Mouse (Mus musculus) left cerebral cortex, adult 11 months (tissue): ENCODE measurements around the gene Zfp59.
"Not testable (repeated sequence)": the region's sequence is repeated elsewhere in the genome, so short reads cannot be mapped to it uniquely, and the experiment has no call there.

Experiments
- DNase-seq: peaks from one replicate; pipeline ENCODE4 v3.0.0; 2022; ENCODE audit warnings: low spot score

Gene Zfp59

DNA sequence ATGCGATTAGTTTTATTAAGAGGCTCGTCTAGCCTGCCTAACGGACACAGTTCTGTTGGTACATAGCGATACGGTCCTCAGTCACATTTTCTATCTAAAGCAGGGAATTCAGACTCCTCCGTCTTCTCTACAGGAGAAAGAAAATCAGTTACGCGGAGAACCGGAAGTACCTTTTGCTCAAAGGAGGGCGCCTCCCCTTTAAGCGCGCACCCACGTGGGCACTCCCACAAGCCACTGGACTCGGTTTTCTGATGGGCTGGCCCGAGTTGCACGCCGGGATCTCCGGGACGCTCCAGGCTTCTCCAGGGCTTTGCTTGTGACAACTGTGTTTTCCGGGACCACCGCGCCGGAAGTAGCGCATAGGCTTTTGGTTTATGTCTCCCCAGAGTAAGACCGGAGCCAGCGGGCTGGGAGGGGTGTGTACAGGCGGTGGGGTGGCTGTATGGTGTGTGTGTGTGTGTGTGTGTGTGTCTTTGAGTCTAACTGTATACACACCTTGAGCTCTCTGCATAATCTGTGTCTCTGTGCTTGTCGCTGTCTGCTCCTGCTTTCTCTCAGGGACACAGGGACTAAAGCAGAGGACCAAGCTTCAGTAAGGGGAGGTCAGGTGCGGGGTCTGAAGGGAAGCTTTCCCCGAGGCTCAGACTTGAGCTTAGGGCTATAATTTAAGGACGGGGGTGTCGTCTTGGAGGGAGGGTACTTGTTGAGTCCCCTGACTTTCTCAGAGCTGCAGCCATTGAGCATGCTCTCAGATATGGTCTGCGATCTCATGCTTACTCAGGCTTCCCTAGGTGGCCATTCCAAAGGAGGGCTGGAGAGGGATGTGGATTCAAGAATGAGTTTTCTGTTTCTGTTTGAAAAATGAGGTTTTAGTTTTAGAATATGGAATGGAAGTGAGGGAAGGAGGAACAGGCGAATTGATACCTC is at the start of gene Zfp59:
Gene Zfp59 (plus strand): TSS at position 285 of the 927 bp plus-strand sequence.
- peak; percentile 84 for DNase-seq

GRCm38 (mm10) chr7:27789306-27789705 is 49.1 kb upstream of the Zfp59 start:
- no peak for DNase-seq

GRCm38 (mm10) chr7:27793865-27794264 is 44.5 kb upstream of the Zfp59 start:
- DNase-seq = not testable (repeated sequence)

- no peak for DNase-seq
These were observed 43.8 kb upstream of the Zfp59 start for GRCm38 (mm10) chr7:27794566-27794965.

- no peak for DNase-seq
These were observed 40.2 kb upstream of the Zfp59 start for GRCm38 (mm10) chr7:27797906-27798811.

DNA sequence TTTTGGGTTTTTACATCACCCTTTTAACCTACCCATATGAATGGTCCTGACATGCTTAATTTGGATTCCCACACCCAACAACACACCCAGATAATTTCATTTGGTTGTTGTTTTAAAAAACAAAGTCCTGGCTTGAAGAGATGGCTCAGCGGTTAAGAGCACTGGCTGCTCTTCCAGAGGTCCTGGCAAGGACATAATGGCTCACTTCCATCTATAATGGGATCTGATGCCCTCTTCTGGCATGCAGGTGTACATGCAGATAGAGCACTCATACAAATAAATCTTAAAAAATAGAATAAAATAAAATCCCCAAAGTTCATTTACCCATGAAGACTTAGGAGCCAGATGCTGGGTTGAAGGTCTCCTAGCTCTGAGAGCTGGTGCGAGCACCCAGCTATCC is 37.3 kb upstream of the Zfp59 start:
- DNase-seq = no peak

- no peak for DNase-seq
These were observed 35.4 kb upstream of the Zfp59 start for GRCm38 (mm10) chr7:27802986-27803385.

DNA sequence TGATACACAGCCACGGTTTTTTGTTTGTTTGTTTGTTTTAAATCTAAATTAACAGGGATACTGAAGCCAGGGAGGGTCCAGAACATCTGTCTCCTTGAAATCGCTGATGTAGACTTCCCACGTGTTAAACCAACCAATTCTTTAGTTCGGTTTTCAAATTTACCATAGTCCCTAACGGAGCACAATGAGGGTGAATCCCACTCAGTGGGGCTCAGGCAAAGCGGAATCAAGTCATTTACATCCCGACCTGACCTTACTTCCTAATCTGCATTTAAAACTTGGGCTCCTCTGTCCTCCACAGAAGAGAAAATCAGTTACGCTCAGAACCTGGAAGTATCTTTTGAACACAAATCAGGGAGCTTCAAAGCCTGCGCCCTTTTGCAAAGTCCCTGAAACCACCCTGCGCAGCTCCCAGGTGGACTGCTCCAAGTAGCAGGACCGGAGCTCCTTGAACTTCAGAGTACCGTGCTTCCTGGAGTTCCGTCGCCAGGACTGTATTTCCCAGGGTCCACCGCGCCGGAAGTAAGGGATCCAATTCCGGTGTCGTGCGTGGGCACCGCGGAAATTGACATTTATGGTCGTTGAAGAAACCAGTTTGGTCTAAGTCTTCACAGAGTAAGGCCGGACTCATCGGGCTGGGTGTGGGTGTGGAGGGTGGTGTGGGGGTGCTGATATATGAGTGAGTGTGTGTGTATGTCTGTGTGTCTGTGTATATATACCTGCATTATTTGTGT is 33.9 kb upstream of the Zfp59 start:
- DNase-seq = peak; percentile 65

- DNase-seq = not testable (repeated sequence)
These were observed 31.5 kb upstream of the Zfp59 start, which contains the start of gene Zfp626 for GRCm38 (mm10) chr7:27806896-27807295. Zfp626 (plus strand) TSS chr7:27807196.

- not testable (repeated sequence) for DNase-seq
These were observed 31.1 kb upstream of the Zfp59 start for GRCm38 (mm10) chr7:27807305-27807704.

DNA sequence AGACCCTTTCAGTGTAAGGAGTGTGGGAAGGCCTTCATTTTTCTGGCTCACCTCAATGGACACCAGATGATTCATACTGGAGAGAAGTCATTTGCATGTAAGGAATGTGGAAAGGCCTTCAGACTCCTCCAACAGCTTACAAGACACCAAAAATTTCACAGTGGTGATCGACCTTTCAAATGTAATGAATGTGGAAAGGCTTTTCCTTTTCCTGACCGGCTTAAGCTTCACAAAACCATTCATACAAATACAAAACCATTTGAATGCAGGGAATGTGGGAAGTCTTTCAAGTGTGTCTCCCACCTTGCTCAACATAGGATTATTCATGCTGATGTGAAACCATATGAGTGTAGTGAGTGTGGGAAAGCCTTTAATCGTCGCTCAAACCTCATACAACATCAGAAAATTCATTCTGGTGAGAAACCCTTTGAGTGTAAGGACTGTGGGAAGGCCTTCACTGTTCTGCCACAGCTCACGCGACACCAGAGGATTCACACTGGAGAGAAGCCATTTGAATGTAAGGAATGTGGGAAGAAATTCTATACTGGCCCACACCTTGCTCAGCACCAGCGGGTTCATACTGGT is 19.8 kb upstream of the Zfp59 start:
- DNase-seq = no peak

GRCm38 (mm10) chr7:27822611-27823010 is 15.8 kb upstream of the Zfp59 start:
- DNase-seq = no peak

GRCm38 (mm10) chr7:27834131-27834530 is 4.3 kb upstream of the Zfp59 start:
- DNase-seq = no peak

DNA sequence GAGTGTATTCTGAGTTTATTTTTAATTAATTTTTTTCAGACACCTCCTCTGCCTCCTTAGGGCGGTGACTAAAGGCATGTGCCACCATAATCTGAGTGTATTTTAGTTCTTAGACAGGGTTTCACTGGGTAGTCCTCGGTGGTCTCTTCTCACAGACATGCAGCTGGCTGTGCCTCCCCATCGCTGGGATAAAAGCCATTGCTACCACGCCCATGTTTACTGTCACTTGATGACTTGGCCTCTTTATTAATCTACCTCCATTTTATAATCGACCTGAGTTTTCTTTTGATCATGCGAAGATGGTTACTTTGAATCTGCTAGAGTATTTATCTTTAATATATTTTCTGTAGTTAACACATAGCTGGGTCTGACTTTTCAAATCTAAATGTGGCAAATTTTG is 511 bp upstream of the Zfp59 start:
- no peak for DNase-seq

DNA sequence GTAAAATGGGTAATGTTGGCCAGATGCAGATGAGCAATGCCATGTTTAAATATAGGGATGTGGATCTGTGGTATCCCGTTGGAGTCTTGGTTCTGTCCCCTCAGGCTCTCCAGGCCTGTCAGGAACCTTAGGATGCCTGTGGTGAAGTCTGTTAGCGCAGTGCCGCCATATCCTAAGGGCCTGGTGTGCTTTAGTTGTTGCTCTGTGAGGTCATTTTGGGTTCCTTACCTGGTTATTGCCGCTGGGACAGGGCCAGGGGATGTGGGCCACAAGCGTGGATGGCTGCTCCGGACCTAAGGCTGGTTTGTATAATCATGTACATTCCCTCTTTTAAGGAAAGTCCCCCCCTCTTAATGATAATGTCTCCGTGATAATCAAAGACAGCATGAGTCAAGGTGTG is 1.2 kb downstream of the Zfp59 start:
- DNase-seq = no peak

- DNase-seq = no peak
These were observed 1.7 kb downstream of the Zfp59 start for GRCm38 (mm10) chr7:27840104-27840503.

GRCm38 (mm10) chr7:27857227-27857626 is 18.8 kb downstream of the Zfp59 start, which contains the start of gene Zfp607a:
Zfp607a (plus strand) TSS chr7:27857527.
- DNase-seq = no peak

DNA sequence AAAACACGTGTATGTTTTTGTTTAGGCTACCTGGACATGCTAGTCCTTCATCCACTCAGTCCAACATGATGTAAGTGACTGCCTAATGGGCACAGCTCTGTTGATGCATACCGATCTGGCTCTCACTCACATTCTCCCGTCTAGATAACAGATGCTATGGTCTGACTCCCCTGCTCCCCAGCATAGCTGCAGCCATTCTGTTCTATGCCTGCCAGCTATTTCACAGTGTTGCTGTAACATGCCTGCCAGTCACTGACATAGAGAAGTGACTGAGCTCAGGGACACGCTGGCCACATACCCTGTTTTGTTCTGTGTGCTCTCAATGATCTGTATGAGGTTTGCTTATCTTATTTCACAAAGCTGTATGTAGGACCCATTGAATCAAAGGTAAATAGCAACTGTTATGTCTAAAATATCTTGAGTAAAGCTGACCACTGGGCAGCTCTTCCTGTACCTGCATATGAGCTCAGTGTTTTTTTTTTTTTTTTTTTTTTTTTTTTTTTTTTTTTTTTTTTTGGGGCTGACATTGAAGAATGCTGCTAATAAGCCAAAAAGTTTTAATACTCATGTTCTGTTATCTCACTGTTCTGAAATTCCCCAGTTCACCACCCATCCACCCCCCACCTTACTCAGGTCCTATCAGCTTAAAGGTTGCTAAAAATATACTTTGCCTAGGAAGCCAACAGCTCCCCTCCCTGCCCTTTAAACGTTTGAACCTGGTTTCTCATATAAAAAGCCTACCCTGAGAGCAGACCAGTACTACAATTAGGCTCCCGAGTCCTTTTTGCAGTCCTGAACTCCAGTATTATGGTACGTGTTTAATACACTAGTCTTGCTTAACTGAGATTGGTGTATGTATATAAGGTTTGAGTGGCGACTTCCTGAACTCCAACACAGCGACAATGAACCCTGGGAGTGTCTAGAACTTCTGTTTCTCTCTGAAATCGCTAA is 21.2 kb downstream of the Zfp59 start:
- no peak for DNase-seq

GRCm38 (mm10) chr7:27860396-27861235 is 22.2 kb downstream of the Zfp59 start:
- DNase-seq = peak; percentile 26
